Mouse (Mus musculus) ES-Bruce4 (cell line): ENCODE measurements around the gene Gm10354. TPM values are rescaled to one million over a fixed set of nuclear protein-coding genes. Genes with fewer than 3 reads are reported as not detected.
"Not testable (repeated sequence)": the region's sequence is repeated elsewhere in the genome, so short reads cannot be mapped to it uniquely, and the experiment has no call there.

Source experiments
- H3K27ac ChIP-seq: 2 replicates; pipeline ENCODE4 v1.5.1; 2012; ENCODE audit warnings: low read length, inconsistent platforms; ENCODE audit not compliant: insufficient read depth
- H3K27me3 ChIP-seq: 2 replicates; pipeline ENCODE4 v1.6.1; 2012; ENCODE audit warnings: mild to moderate bottlenecking, low read length, inconsistent platforms; ENCODE audit not compliant: control insufficient read depth, poor library complexity, insufficient read depth, severe bottlenecking
- H3K36me3 ChIP-seq: 2 replicates; pipeline ENCODE4 v1.6.1; 2012; ENCODE audit warnings: inconsistent platforms, mild to moderate bottlenecking, low read length, moderate library complexity; ENCODE audit not compliant: control insufficient read depth, poor library complexity, insufficient read depth, severe bottlenecking
- H3K4me1 ChIP-seq: one replicate; pipeline ENCODE4 v1.8.1; 2011; ENCODE audit warnings: low read length; ENCODE audit not compliant: control insufficient read depth, insufficient read depth
- H3K4me3 ChIP-seq: 2 replicates; pipeline ENCODE4 v1.5.1; 2011; ENCODE audit warnings: low read depth, mild to moderate bottlenecking, low read length
- H3K9ac ChIP-seq: 2 replicates; pipeline ENCODE4 v1.6.1; 2012; ENCODE audit warnings: low read depth, mild to moderate bottlenecking, inconsistent platforms; ENCODE audit not compliant: poor library complexity, severe bottlenecking
- H3K9me3 ChIP-seq: replicated peaks from 2 replicates; pipeline ENCODE4 v1.6.1; 2012; ENCODE audit warnings: mild to moderate bottlenecking, low read length, inconsistent platforms; ENCODE audit not compliant: control insufficient read depth, poor library complexity, insufficient read depth, severe bottlenecking
- polyA plus RNA-seq: library from polyadenylated mRNA; stranded (reverse); fragments of >200 nt; gene quantifications from 2 replicates; pipeline ENCODE4 v1.2.4, GENCODE M21; 2011; ENCODE audit warnings: low read depth; ENCODE audit not compliant: missing spikeins, insufficient read depth, insufficient read length

Gene Gm10354
- polyA plus RNA-seq, 1 experiment, result not detected

DNA sequence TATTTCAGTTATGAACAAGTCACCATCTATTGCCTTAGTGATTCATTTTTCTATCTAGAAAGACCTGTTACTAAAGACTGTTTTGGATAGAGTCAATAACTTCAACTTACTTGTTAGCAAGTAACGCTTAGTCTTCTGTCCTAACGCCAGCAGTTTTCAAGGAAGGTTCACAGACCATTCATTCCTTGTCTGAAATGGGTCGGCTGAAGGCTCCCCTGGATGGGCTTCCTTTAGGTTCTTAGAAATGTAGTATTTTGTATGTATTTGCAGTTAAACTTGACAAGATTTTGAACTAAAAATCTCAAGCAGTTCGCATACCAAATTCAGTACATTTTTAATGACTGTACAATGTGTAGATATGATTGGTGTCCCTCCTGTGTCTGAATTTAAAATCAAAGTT is 18.8 kb upstream of the Gm10354 start:
- not testable (repeated sequence) for H3K4me1 ChIP-seq, H3K9ac ChIP-seq, H3K4me3 ChIP-seq, H3K27me3 ChIP-seq, H3K27ac ChIP-seq, H3K36me3 ChIP-seq
- peaks cover 12% of the 10 kb centered on the region for H3K9me3 ChIP-seq

- H3K4me1 ChIP-seq, H3K27me3 ChIP-seq, H3K36me3 ChIP-seq, H3K27ac ChIP-seq, H3K4me3 ChIP-seq, H3K9ac ChIP-seq: not testable (repeated sequence)
- peaks cover 10% of the 10 kb centered on the region for H3K9me3 ChIP-seq
Measured at GRCm38 (mm10) chr5:14996670-14997249, 18.0 kb upstream of the Gm10354 start.

DNA sequence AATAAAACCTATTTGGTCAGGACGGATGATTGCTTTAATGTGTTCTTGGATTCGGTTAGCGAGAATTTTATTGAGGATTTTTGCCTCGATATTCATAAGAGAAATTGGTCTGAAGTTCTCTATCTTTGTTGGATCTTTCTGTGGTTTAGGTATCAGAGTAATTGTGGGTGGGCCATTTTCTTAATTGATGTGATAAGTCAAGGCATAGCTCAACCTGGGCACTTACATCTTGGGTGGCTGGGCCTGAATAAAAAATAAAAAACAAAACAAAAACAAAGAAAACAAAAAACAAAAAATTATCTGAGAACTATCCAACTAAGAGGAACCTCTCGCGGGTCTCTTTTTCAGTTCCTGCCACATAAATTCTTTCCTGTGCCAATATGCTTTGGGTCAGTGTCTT is 15.4 kb upstream of the Gm10354 start:
- H3K9ac ChIP-seq, H3K36me3 ChIP-seq, H3K27me3 ChIP-seq, H3K27ac ChIP-seq, H3K9me3 ChIP-seq, H3K4me3 ChIP-seq, H3K4me1 ChIP-seq: not testable (repeated sequence)

- H3K9ac ChIP-seq, H3K27ac ChIP-seq, H3K4me1 ChIP-seq, H3K36me3 ChIP-seq, H3K9me3 ChIP-seq, H3K4me3 ChIP-seq, H3K27me3 ChIP-seq: not testable (repeated sequence)
Measured at GRCm38 (mm10) chr5:14990375-14991158, 11.8 kb upstream of the Gm10354 start.

- not testable (repeated sequence) for H3K36me3 ChIP-seq, H3K9me3 ChIP-seq, H3K9ac ChIP-seq, H3K27ac ChIP-seq, H3K27me3 ChIP-seq, H3K4me1 ChIP-seq, H3K4me3 ChIP-seq
Measured at GRCm38 (mm10) chr5:14986649-14987387, 8.1 kb upstream of the Gm10354 start.

DNA sequence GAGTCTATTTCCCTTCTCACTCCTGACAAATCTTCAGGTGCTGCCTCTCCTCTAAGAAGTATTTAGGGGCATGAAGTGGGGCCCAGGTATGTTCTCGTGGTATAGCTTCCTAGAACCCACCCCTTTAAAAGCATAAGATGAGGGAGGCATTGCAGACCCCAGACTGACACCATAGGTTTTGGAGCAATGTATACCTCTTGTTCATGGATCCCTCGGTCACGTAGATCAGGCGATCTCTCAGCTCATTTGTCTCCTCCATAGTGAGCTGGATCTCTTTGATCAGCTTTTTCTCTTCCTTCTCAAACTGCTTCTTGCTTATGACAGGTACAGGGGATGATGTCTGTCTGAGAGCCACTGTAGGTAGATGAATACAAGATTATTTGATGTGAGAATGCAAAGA is 1.4 kb downstream of the Gm10354 start:
- H3K27me3 ChIP-seq, H3K9me3 ChIP-seq, H3K4me1 ChIP-seq, H3K4me3 ChIP-seq, H3K9ac ChIP-seq, H3K27ac ChIP-seq, H3K36me3 ChIP-seq: not testable (repeated sequence)

DNA sequence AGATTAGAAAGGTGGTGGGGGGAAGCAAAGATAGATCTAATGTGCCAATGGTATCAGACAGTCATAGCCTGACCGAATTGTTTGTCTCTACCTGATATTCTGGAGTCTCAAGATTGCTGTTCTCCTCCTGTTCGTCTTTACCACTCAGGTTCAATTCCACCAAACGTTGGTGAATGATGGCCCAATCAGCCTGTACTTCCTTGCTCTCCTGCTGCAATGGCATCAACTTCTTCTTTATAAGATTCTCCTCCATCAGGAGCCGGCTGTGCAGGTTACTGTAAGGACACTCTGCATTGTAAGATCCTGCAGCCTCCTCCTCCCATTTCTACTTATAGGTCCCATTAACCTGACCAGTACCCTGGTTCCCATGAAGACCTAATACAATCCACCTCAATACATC is 3.4 kb downstream of the Gm10354 start:
- H3K4me1 ChIP-seq, H3K4me3 ChIP-seq, H3K36me3 ChIP-seq, H3K27me3 ChIP-seq, H3K27ac ChIP-seq, H3K9me3 ChIP-seq, H3K9ac ChIP-seq: not testable (repeated sequence)

DNA sequence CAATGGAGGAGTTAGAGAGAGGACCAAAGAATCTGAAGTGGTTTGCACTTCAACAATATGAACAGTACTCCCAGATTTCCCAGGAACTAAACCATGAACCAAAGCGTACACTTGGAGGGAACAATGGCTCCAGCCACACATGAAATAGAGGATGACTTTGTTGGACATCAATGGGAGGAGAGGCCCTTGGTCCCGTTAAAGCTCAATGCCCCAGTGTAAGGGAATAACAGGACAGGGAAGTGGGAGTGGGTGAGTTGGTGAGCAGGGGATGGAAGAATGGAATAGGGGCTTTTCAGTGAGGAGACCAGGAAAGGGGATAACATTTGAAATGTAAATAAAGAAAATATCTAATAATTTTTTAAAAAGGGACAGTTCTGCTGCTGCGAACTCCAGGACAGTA is 5.9 kb downstream of the Gm10354 start:
- H3K36me3 ChIP-seq, H3K4me1 ChIP-seq, H3K27me3 ChIP-seq, H3K9me3 ChIP-seq, H3K27ac ChIP-seq, H3K9ac ChIP-seq, H3K4me3 ChIP-seq: not testable (repeated sequence)

- not testable (repeated sequence) for H3K36me3 ChIP-seq, H3K27me3 ChIP-seq, H3K27ac ChIP-seq, H3K4me1 ChIP-seq
- Histone ChIP-seq H3K9ac (peak overlapping the region; percentile 43; the same call in 1 of the 2 replicates), H3K9me3 (peaks cover 11% of the 10 kb centered on the region), H3K4me3 (peak overlapping the region; percentile 32)
Measured at GRCm38 (mm10) chr5:14963821-14964220, 14.9 kb downstream of the Gm10354 start.
